Mouse (Mus musculus): ENCODE data around the gene Otx2.

Otx2 gene

GRCm38 (mm10) chr14:48668761-48669303, 4.8 kb downstream of the Otx2 start:
- DNase-seq (ENCODE audit: low read depth, low spot score), result no peak

GRCm38 (mm10) chr14:48668051-48668481, 5.6 kb downstream of the Otx2 start:
- DNase-seq (ENCODE audit: low read depth, low spot score), result no peak

- DNase-seq (ENCODE audit: low read depth, low spot score), result no peak
Observed at GRCm38 (mm10) chr14:48667396-48667795, 6.2 kb downstream of the Otx2 start.

GRCm38 (mm10) chr14:48666771-48667170, 6.8 kb downstream of the Otx2 start:
- no peak for DNase-seq (ENCODE audit: low read depth, low spot score)

GRCm38 (mm10) chr14:48665816-48666661, 7.6 kb downstream of the Otx2 start:
- DNase-seq (ENCODE audit: low read depth, low spot score), result no peak

GRCm38 (mm10) chr14:48664841-48665815, 8.5 kb downstream of the Otx2 start:
- no peak for DNase-seq (ENCODE audit: low read depth, low spot score)

GRCm38 (mm10) chr14:48664001-48664810, 9.4 kb downstream of the Otx2 start:
- DNase-seq (ENCODE audit: low read depth, low spot score), result no peak

GRCm38 (mm10) chr14:48663531-48663930, 10.1 kb downstream of the Otx2 start:
- DNase-seq (ENCODE audit: low read depth, low spot score), result no peak

- no peak for DNase-seq (ENCODE audit: low read depth, low spot score)
Observed at GRCm38 (mm10) chr14:48662568-48663236, 10.9 kb downstream of the Otx2 start.

- no peak for DNase-seq (ENCODE audit: low read depth, low spot score)
Observed at GRCm38 (mm10) chr14:48661646-48662567, 11.7 kb downstream of the Otx2 start.

- no peak for DNase-seq (ENCODE audit: low read depth, low spot score)
Observed at GRCm38 (mm10) chr14:48661151-48661550, 12.5 kb downstream of the Otx2 start.

GRCm38 (mm10) chr14:48660593-48660992, 13.0 kb downstream of the Otx2 start:
- no peak for DNase-seq (ENCODE audit: low read depth, low spot score)

- no peak for DNase-seq (ENCODE audit: low read depth, low spot score)
Observed at GRCm38 (mm10) chr14:48659661-48660060, 14.0 kb downstream of the Otx2 start.

GRCm38 (mm10) chr14:48657241-48657640, 16.4 kb downstream of the Otx2 start:
- no peak for DNase-seq (ENCODE audit: low read depth, low spot score)

GRCm38 (mm10) chr14:48656711-48657110, 16.9 kb downstream of the Otx2 start:
- DNase-seq (ENCODE audit: low read depth, low spot score), result no peak

- DNase-seq (ENCODE audit: low read depth, low spot score), result no peak
Observed at GRCm38 (mm10) chr14:48655792-48656550, 17.6 kb downstream of the Otx2 start.

- no peak for DNase-seq (ENCODE audit: low read depth, low spot score)
Observed at GRCm38 (mm10) chr14:48655073-48655791, 18.4 kb downstream of the Otx2 start.

- no peak for DNase-seq (ENCODE audit: low read depth, low spot score)
Observed at GRCm38 (mm10) chr14:48654551-48655072, 19.0 kb downstream of the Otx2 start.
